Mouse (Mus musculus): ENCODE results near the gene Dtx1.

Dtx1 gene

DNA sequence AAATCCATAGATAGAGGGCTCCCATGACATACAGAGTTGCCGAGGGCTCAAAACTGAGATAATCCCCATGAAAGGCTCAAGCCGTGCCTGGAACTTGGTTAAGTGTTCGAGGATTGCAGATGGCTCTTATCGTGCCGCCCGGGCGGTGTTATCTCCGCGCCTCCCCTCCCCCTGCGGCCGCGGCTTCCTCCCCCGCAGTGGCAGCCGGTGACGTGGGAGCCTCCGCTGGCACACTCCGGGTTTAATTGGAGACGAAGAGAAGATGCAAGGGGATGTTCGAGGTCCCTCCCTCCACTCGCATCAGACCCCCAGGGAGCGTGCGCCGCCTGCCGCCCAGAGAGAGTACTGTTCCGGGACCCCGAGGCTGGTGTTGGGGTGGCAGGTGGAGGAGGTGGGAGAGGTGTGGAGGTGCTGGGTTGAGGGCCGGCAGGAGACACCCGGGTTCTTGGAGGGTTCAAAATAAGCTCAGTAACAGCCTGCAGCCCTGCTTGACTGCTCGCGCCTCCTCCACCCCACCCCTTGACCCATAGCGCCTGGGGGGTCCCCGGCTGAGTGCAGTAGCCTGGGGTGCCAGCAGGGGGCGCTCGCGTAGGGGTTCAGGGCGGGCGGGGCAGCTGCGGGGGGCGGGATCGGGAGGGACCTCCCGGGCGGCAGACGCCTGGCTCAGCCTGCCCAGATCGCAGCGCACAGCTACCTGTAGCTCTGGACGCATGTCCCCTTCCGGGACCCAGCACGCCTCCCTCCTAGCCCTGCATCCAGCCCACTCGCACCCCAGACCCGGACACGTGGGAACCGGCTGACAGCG is 63.0 kb downstream of the Dtx1 start, which contains the start of gene Rasal1:
Rasal1 (plus strand) TSS at position 244 of the 805 bp plus-strand sequence.
- in situ Hi-C loops (cut with MboI; ENCODE audit: unreplicated experiment in 2 of 2): no loop called here

DNA sequence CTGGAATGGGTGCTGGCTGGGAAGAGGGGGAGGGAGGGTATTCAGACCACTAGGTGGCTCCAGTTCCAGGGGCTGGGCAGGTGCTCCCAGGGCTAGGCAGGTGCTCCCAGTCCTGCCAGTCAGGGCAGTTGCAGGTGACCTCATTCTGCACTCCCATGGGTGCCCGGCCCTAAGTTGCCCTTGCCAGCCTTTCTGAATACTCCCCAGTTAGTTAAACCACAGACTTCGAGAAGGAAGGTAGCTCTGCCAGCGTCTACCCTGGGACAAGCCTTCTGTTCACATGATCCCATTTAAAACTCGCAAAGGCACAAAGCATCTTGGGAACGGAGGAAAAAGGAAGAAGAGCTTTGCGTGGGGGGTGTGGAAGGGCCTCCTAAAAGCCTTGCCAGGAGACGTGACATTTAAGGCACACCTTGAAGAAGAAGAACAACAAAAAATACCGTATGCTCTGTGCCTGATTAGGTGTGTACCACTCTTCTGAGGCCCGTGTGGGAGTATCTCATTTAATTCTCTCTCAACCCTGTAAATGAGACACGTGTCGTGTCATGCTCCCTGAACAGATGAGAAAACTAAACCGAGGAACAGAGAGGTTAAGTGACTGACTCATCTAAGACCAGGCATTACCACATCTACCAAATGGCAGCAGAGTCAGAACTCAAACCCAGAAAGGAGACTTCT is 63.8 kb downstream of the Dtx1 start:
- in situ Hi-C loops (cut with MboI; ENCODE audit: unreplicated experiment in 2 of 2): no loop called here

GRCm38 (mm10) chr5:120647361-120647760 is 64.4 kb downstream of the Dtx1 start:
- in situ Hi-C loops (cut with MboI; ENCODE audit: unreplicated experiment in 2 of 2): no loop called here

DNA sequence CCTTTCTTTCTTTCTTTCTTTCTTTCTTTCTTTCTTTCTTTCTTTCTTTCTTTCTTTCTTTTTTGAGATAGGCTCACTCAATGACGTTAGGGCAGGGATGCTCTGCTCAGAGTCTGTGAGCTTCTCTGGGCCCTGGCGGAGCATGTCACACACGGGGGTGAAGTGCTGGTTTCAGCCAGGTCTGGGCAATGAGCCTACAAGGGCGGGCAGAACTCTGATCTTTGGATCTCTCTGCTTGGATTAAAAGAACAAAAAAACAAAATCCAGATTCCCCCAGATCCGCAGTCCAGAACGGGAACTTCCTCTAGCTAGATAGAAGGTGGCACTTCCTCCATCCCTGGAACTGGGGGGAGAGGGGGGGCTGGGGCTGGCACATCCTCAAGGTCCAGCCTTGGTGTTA is 65.9 kb downstream of the Dtx1 start:
- in situ Hi-C loops (cut with MboI; ENCODE audit: unreplicated experiment in 2 of 2): no loop called here

- in situ Hi-C loops (cut with MboI; ENCODE audit: unreplicated experiment in 2 of 2): no loop called here
These were observed 67.5 kb downstream of the Dtx1 start for GRCm38 (mm10) chr5:120644227-120644626.

DNA sequence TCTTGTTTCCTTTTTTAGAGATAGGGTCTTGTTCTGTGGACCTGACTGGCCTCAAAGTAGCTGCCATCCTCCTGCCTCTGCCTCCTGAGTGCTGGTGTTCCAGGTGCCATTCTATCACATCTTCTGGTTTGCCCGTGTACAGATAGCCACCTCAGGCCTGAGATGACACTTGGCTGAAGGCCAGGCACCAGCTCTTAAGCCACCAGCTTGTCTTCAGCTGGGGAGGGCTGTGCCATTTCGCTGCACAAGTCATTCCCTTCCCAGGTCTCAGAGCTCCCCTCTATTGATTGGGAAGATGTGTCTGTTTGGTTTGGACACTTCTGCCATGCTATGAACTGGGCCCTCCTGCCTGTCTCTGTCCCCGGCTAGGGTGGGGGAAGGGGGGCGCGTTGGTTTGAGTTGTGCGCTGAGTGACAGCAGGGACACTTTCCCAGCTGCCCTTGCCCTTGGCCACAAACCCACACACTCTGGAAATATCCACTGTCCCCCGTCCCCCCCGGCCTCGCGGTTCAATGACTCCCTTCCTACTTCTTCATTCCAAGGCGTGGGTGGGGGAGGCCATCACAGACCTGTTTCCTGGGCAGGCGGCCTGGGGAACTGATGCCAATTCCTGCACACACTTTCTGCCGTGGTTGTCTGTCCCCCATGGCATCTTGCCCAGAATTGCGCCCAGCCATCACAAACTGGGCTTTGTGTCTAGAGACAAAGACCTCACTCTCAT is 68.2 kb downstream of the Dtx1 start:
- in situ Hi-C loops (cut with MboI; ENCODE audit: unreplicated experiment in 2 of 2): no loop called here

DNA sequence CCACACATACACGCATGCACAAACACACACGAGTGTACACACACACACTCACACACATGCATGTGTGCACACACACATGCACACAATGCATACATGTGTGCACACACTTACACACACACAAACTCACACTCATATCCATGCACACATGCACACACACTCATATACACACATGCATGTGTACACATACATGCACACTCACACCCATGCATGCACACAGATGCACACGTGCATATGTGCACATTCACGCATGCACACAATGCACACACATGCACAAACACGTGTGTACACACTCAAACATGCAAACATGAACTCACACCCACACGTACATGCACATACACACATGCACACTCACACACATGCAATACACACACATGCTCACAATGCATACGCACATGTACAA is 71.6 kb downstream of the Dtx1 start:
- in situ Hi-C loops (cut with MboI; ENCODE audit: unreplicated experiment in 2 of 2): no loop called here

DNA sequence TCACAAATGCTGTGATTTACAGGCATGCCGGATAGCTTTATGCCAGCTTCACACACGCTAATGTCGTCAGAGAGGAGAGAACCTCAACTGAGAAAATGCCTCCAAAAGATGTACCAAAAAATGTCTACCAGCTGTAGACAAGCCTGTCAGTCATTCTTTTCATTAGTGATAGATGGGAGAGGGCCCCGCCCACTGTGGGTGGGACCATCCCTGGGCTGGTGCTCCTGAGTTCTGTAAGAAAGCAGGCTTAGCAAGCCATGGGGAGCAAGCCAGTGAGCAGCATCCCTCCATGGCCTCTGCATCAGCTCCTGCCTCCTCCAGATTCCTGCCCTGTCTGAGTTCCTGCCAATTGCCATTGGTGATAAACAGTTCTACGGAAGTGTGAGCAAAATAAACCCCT is 76.1 kb downstream of the Dtx1 start:
- in situ Hi-C loops (cut with MboI; ENCODE audit: unreplicated experiment in 2 of 2): no loop called here

DNA sequence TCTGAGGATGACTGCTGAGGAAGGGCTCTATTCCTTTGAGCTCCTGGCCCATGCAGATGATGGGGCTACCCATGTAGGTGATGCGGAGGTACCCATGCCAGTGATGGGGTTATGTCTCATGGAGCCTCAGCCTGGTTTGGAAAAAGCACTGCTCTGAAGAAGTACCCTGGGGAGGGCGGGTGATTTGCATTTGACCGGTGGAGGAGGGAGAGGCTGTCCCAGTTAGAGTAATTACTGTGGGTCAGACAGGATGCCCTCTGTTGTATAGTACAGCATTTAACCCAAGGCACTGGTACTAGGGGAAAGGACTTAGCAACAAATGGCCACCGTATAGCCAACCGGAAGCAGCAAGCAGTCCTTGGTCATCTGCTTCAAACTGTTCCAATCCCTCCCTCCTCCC is 76.9 kb downstream of the Dtx1 start:
- in situ Hi-C loops (cut with MboI; ENCODE audit: unreplicated experiment in 2 of 2): no loop called here

DNA sequence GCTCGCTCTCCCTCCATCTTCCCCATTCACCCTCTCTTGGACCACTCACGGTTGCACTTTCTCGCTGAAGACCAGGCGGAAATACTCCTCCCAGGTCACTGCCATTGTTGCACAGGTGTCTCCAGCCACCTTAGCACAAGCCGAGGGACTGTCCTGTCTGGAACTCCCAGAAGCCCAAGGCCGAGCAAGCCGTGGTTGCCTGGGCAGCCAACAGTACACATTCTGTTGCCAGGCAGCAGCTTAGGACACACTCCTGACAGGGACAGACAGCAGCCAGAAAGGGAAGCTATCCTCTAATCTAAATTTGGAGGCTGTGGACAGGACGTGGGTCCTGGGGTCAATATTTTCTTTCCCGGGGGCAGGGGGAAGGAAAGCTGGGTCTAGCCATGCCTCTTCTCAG is 77.6 kb downstream of the Dtx1 start, which contains the start of gene Cfap73:
Cfap73 (minus strand) TSS at position 105 of the 400 bp plus-strand sequence.
- in situ Hi-C loops (cut with MboI; ENCODE audit: unreplicated experiment in 2 of 2): no loop called here

DNA sequence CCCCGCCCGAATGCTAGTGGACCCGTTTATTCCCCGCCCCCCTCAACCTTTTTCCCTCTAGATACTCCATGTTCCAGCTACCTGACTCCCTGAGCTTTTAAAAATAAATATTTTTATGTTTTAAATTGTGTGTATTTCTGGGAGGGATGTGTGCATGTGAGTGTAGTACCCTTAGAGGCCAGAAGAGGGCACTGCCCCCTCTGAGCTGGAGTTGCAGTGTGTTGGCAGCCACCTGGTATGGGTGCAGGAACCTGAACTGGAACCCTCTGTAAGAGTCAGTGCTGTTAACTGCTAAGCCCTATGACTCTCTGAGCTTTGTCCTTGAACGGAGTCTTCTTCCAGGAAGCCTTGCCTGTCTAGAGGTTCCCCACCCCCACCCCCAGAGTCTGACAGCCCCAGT is 79.8 kb downstream of the Dtx1 start:
- in situ Hi-C loops (cut with MboI; ENCODE audit: unreplicated experiment in 2 of 2): no loop called here

DNA sequence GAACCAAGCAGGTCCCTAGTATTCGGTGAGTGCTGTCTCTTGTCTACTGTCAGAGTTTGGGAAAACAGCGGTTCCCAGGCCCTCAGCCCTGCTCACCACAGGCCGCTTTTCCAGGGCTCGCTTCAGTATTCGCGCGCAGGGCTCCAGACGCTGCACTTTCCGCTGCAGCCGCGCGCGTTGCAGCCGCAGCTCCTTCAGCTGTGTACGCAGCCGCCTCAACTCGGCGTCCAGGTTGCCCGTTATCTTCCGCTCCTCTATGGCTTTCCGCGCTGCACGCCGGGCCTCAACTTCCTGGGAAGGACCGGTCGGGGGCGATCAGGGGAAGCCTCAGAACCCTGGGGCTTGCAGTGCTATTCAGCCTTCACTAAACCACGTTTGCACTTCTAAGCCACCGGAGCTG is 80.6 kb downstream of the Dtx1 start:
- in situ Hi-C loops (cut with MboI; ENCODE audit: unreplicated experiment in 2 of 2): no loop called here
